Mouse (Mus musculus) midbrain, embryonic 16.5 days (tissue): ENCODE measurements around the gene Rad51b. TPM values are rescaled to one million over a fixed set of nuclear protein-coding genes. Genes with fewer than 3 reads are reported as not detected.

Source experiments
- ATAC-seq: fragments of 200-750 bp; cut with Nextera tagmentation; 2 replicates; pipeline ENCODE4 v1.8.0; 2017; ENCODE audit warnings: moderate TSS enrichment
- H3K27ac ChIP-seq: fragments of 300-500 bp; sonication (generic); 2 replicates; pipeline ENCODE4 v1.5.1; 2014; ENCODE audit warnings: mild to moderate bottlenecking, low read length, mixed read lengths
- H3K27me3 ChIP-seq: fragments of 300-500 bp; sonication (generic); 2 replicates; pipeline ENCODE4 v1.6.1; 2014; ENCODE audit warnings: low read depth, low read length, mixed read lengths; ENCODE audit not compliant: control insufficient read depth, insufficient read depth
- H3K36me3 ChIP-seq: fragments of 300-500 bp; sonication (generic); 2 replicates; pipeline ENCODE4 v1.6.1; 2014; ENCODE audit warnings: mild to moderate bottlenecking, low read length, moderate library complexity, mixed read lengths; ENCODE audit not compliant: control insufficient read depth, insufficient read depth
- H3K4me1 ChIP-seq: fragments of 300-500 bp; sonication (generic); 2 replicates; pipeline ENCODE4 v1.6.1; 2014; ENCODE audit warnings: mild to moderate bottlenecking, low read length, mixed read lengths; ENCODE audit not compliant: control insufficient read depth, insufficient read depth
- H3K4me2 ChIP-seq: fragments of 300-500 bp; sonication (generic); 2 replicates; pipeline ENCODE4 v1.6.1; 2014; ENCODE audit warnings: mild to moderate bottlenecking, low read length, mixed read lengths
- H3K4me3 ChIP-seq: fragments of 300-500 bp; sonication (generic); 2 replicates; pipeline ENCODE4 v1.5.1; 2014; ENCODE audit warnings: low read depth, mild to moderate bottlenecking, low read length, moderate library complexity, mixed read lengths
- H3K9ac ChIP-seq: fragments of 300-500 bp; sonication (generic); 2 replicates; pipeline ENCODE4 v1.6.1; 2014; ENCODE audit warnings: low read depth, low read length, mixed read lengths
- H3K9me3 ChIP-seq: fragments of 300-500 bp; sonication (generic); replicated peaks from 2 replicates; pipeline ENCODE4 v1.6.1; 2014; ENCODE audit warnings: mild to moderate bottlenecking, low read length, mixed read lengths; ENCODE audit not compliant: control insufficient read depth, poor library complexity, severe bottlenecking
- WGBS: fragments of 180-500 bp; shearing (Covaris S2); extraction: QIAGEN DNeasy Blood & Tissue Kit; methylation state at CpG from one replicate; pipeline ENCODE4 v1.1.7; 2014; 5-methylcytosine and 5-hydroxymethylcytosine counted together
- polyA plus RNA-seq: library from polyadenylated mRNA; unstranded; fragments of >200 nt; fragmentation: Nextera tagmentation; extraction: Ambion mirVana; gene quantifications from 2 replicates; pipeline ENCODE4 v1.2.1, GENCODE M21; 2015

The Rad51b gene
- polyA plus RNA-seq, 1 experiment from 2014 or later: 1.5 TPM

DNA sequence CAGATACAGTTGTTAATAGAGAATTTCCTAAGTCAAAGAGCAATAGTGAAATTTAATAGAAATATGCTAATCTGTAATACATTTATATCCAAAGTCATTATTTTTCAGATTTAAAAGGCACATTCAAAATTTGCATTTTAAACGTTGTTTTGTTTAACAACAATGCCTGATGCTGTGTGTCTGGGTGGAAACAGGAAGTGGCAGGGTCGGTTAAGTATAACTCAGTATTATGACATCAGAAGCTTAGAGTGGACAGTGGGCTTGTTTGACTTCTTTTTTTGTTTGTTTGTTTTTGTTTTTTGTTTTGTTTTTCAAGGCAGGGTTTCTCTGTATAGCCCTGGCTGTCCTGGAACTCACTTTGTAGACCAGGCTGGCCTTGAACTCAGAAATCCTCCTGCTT lies 147.6 kb downstream of the Rad51b start:
- H3K36me3 ChIP-seq: no peaks in the 10 kb centered on the region
- H3K4me1 ChIP-seq: no peaks in the 10 kb centered on the region
- H3K27ac ChIP-seq: no peak overlapping the region
- no peaks in the 10 kb centered on the region for H3K27me3 ChIP-seq
- H3K9me3 ChIP-seq: no peaks in the 10 kb centered on the region
- no peak overlapping the region for H3K4me3 ChIP-seq
- no peak for ATAC-seq
- no peak overlapping the region for H3K4me2 ChIP-seq
- WGBS: 76% methylated on average over 2 of the region's 2 CpGs
- no peak overlapping the region for H3K9ac ChIP-seq

- Histone ChIP-seq H3K27me3 (no peaks in the 10 kb centered on the region), H3K4me3 (no peak overlapping the region), H3K36me3 (no peaks in the 10 kb centered on the region), H3K9ac (no peak overlapping the region), H3K9me3 (no peaks in the 10 kb centered on the region), H3K4me2 (no peak overlapping the region), H3K4me1 (no peaks in the 10 kb centered on the region), H3K27ac (no peak overlapping the region)
- 92% methylated on average over 3 of the region's 3 CpGs for WGBS
- ATAC-seq: no peak
Measured at GRCm38 (mm10) chr12:79447039-79447438, 150.0 kb downstream of the Rad51b start.

- H3K9me3 ChIP-seq: no peaks in the 10 kb centered on the region
- no peak overlapping the region for H3K27ac ChIP-seq
- H3K9ac ChIP-seq: no peak overlapping the region
- no peaks in the 10 kb centered on the region for H3K27me3 ChIP-seq
- no peak overlapping the region for H3K4me3 ChIP-seq
- no peak overlapping the region for H3K4me2 ChIP-seq
- no peaks in the 10 kb centered on the region for H3K4me1 ChIP-seq
- ATAC-seq: no peak
- 65% methylated on average over 8 of the region's 8 CpGs for WGBS
- no peaks in the 10 kb centered on the region for H3K36me3 ChIP-seq
Measured at GRCm38 (mm10) chr12:79449817-79450411, 152.8 kb downstream of the Rad51b start.

DNA sequence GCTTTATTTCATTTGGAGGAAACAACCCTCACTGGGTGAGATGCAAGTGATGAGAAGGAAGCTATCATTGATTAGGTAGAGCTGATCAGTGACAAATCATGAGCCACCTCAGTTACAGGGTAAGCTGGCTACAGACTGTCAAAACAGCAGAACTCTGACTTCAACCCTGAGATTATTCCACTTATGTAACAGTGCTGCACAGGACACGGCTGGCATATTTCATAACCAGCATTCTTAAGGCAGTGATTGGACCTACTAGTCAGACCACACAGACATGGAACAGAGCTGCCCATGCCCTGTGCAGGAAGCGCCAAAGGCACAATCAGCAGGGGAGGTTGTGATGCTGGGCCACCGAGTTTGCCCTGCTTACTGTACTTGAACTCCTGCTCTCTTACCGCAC lies 155.8 kb downstream of the Rad51b start:
- Histone ChIP-seq H3K9ac (no peak overlapping the region), H3K27ac (no peak overlapping the region), H3K36me3 (no peaks in the 10 kb centered on the region), H3K4me2 (no peak overlapping the region), H3K9me3 (no peaks in the 10 kb centered on the region), H3K4me3 (no peak overlapping the region), H3K4me1 (peaks cover 2% of the 10 kb centered on the region; the same call in 1 of the 2 replicates), H3K27me3 (no peaks in the 10 kb centered on the region)
- 92% methylated on average over 4 of the region's 4 CpGs for WGBS
- no peak for ATAC-seq

DNA sequence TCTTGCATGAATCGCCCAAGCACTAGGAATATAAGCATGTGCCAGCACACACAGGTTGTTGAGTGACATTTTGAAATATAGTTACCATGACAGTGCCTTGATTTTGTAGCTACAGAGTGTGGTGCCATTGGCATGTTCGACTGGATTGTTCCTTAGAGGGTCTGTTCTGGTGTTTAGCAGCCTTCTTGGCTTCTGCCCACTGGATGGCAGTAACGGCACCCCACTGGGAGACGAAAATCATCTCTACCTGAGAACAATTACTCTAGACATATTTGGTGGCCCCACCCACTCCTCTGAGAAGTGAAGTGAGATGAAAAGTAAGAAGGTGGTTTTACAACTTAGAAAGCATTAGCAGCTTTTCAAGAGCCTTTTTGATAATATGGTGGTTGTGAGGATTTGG lies 156.9 kb downstream of the Rad51b start:
- H3K27ac ChIP-seq: no peak overlapping the region
- 87% methylated on average over 4 of the region's 4 CpGs for WGBS
- no peaks in the 10 kb centered on the region for H3K9me3 ChIP-seq
- no peak overlapping the region for H3K4me3 ChIP-seq
- ATAC-seq: no peak
- no peak overlapping the region for H3K9ac ChIP-seq
- H3K4me2 ChIP-seq: no peak overlapping the region
- H3K27me3 ChIP-seq: no peaks in the 10 kb centered on the region
- peaks cover 2% of the 10 kb centered on the region; the same call in 1 of the 2 replicates for H3K4me1 ChIP-seq
- no peaks in the 10 kb centered on the region for H3K36me3 ChIP-seq

DNA sequence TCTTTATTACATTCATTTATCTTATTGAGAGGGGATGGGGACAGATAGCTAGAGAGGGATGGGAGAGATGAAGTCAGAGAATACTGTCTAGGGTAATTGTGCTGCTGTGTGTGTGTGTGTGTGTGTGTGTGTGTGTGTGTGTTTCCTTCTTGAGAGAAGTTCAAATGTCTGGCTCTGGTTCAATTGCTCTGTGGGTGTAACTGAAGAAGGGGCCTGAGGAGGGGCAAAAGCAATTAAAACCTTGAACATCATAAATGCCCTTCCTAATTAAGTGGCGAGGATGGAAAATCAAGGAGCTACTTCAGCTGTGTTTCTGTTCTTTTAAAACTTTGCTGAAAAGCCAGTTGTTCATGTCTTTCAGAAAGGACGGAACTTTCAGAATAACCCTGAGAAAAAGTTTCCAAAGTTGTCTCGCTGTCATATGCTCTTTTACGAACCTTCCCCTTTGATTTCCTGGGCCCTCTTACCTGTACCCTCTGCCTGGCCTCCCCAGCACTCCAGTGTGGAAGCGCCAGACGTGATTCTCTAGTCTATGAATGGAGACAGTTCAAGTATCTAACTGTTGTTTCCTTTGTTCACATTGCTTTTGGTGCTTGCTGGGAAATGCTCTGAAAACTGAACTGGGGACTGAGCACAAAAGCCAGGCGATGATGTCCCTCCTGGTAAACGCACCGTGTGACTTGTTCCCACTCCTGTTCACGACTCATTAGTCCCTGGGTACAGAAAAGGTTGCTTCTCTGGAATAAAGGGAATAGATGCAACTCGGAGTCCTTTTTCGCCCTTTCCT lies 158.2 kb downstream of the Rad51b start:
- H3K9me3 ChIP-seq: no peaks in the 10 kb centered on the region
- no peak overlapping the region for H3K4me3 ChIP-seq
- no peak overlapping the region for H3K27ac ChIP-seq
- peaks cover 2% of the 10 kb centered on the region; the same call in 1 of the 2 replicates for H3K4me1 ChIP-seq
- no peak overlapping the region for H3K9ac ChIP-seq
- ATAC-seq: no peak; the same call in 1 of the 2 replicates
- H3K36me3 ChIP-seq: no peaks in the 10 kb centered on the region
- 41% methylated on average over 12 of the region's 12 CpGs for WGBS
- H3K4me2 ChIP-seq: no peak overlapping the region
- H3K27me3 ChIP-seq: no peaks in the 10 kb centered on the region

DNA sequence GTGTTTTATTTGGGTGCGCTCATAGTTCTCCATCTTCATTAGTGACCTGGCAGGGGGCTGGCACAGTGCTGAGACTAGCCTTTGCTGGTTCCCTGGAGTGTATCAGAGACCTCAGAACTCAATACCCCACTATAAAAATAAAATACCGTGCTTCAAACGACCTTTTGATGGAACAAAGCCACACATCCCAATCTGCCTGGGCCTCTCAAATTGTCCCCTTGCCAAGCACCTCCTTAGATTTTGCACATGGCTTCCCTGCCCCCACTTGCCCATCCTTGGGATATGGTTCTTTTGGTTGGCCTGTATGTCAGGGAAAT lies 158.7 kb downstream of the Rad51b start:
- H3K4me3 ChIP-seq: no peak overlapping the region
- no peak; the same call in 1 of the 2 replicates for ATAC-seq
- H3K9me3 ChIP-seq: no peaks in the 10 kb centered on the region
- no peak overlapping the region for H3K9ac ChIP-seq
- H3K4me1 ChIP-seq: peaks cover 2% of the 10 kb centered on the region; the same call in 1 of the 2 replicates
- no peak overlapping the region for H3K4me2 ChIP-seq
- no peak overlapping the region for H3K27ac ChIP-seq
- no peaks in the 10 kb centered on the region for H3K36me3 ChIP-seq
- no peaks in the 10 kb centered on the region for H3K27me3 ChIP-seq
- 34% methylated on average over 3 of the region's 3 CpGs for WGBS

DNA sequence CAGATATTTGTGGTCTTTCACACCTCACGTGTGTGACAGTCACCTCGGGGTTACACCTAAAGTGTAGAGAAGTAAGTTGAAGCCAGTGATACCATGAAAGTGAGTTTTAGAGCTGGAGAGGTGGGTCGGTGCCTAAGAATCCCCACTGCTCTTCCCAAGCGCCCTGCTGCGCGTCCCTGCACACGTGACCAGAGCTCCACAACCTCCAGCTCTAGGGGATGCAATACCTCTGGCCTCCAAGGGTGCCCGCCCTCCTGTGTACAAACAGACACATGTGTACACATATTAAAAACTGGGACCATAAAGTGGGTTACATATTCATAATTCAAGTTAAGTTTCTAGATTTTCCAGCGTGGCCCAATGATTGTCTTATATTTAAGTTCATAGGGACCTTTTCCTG lies 159.2 kb downstream of the Rad51b start:
- Histone ChIP-seq H3K9ac (no peak overlapping the region), H3K27me3 (no peaks in the 10 kb centered on the region), H3K4me2 (no peak overlapping the region), H3K4me1 (peaks cover 2% of the 10 kb centered on the region; the same call in 1 of the 2 replicates), H3K9me3 (no peaks in the 10 kb centered on the region), H3K36me3 (no peaks in the 10 kb centered on the region), H3K4me3 (no peak overlapping the region), H3K27ac (no peak overlapping the region)
- 86% methylated on average over 9 of the region's 9 CpGs for WGBS
- ATAC-seq: no peak

- H3K4me2 ChIP-seq: no peak overlapping the region
- H3K9me3 ChIP-seq: no peaks in the 10 kb centered on the region
- no peaks in the 10 kb centered on the region for H3K4me1 ChIP-seq
- no peaks in the 10 kb centered on the region for H3K27me3 ChIP-seq
- no peaks in the 10 kb centered on the region for H3K36me3 ChIP-seq
- H3K27ac ChIP-seq: no peak overlapping the region
- H3K4me3 ChIP-seq: no peak overlapping the region
- no peak for ATAC-seq
- 76% methylated on average over 3 of the region's 3 CpGs for WGBS
- H3K9ac ChIP-seq: no peak overlapping the region
Measured at GRCm38 (mm10) chr12:79463371-79463770, 166.3 kb downstream of the Rad51b start.
